Mouse (Mus musculus): Measurements from ENCODE around the gene Col9a1.

DNA sequence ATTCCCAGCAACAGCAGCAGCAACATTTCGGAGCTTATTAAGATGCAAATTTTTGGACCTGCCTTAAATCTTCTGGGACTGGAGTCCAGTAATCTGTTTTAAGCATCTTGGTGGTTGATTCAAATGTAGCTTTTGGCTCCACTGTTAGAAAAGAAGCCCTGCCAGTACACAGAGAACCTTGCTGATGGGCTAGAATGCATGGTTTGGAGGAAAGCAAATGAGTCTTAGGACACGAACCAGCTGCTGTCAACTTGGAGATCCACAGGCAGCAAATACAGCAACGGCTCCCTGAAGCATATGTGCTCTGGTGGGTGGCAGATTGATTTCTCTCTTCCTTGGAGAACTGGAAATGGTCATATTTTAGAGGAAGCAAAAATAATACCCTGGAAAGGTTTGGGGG lies 4.8 kb upstream of the Col9a1 start:
- TF ChIP-seq TAL1 (IDR thresholded peaks at IDR 0.05; ENCODE audit: low read length), result no peak
- TF ChIP-seq GATA1 (IDR thresholded peaks at IDR 0.05; ENCODE audit: low read length), result no peak

All from erythroblast, embryonic 14.5 days (primary cell).